Mouse (Mus musculus): Measurements from ENCODE around the gene Rwdd2b. TPM values are rescaled to one million over a fixed set of nuclear protein-coding genes. Genes with fewer than 3 reads are reported as not detected.
A peak's percentile ranks its signal among the peaks of the same experiment; 100 is the strongest.

The Rwdd2b gene
- polyA plus RNA-seq, 1 experiment from 2014 or later, result 9.3 TPM

GRCm38 (mm10) chr16:87435411-87436205 lies 4.8 kb downstream of the Rwdd2b start:
- ATAC-seq (ENCODE audit: insufficient number of reproducible peaks, low FRiP score, low TSS enrichment, low read depth) (no peak), DNase-seq (ENCODE audit: low spot score) (no peak)
- Histone ChIP-seq H3K27ac (replicated peaks; ENCODE audit: low read depth, low read length) (no peak overlapping the region), H3K36me3 (ENCODE audit: control insufficient read depth, insufficient read depth, low read length) (no peaks in the 10 kb centered on the region; the same call in 1 of the 2 replicates), H3K9ac (ENCODE audit: low read length) (no peak overlapping the region), H3K4me2 (ENCODE audit: low read depth, severe bottlenecking) (no peak overlapping the region), H3K9me3 (ENCODE audit: control insufficient read depth, low read length) (no peaks in the 10 kb centered on the region), H3K27me3 (ENCODE audit: control insufficient read depth, insufficient read depth, low read length) (no peaks in the 10 kb centered on the region), H3K4me3 (ENCODE audit: low read depth, low read length) (no peak overlapping the region), H3K4me1 (ENCODE audit: control insufficient read depth, insufficient read depth, low read length) (no peaks in the 10 kb centered on the region)
- 83% methylated on average over 13 of the region's 13 CpGs for whole genome bisulfite sequencing

DNA sequence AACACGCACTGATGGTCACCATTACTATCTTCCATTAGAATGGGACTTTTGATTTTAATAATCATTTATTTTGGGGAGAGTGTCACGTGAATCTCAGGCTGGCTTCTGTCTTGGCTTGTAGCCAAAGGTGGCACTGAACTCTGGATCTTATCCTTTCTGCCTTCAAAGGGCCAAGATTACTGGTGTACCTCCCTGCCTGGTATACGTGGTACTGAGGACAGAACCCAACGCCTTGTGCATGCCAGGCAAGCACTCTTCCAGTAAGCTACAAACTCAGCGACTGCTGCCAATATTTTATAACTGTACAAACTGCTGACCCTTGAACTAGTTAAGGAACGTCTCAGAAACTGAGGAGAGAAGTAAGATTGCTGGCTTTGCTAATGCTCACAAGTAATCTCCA lies 5.4 kb downstream of the Rwdd2b start:
- Histone ChIP-seq H3K9ac (ENCODE audit: low read length) (no peak overlapping the region), H3K9me3 (ENCODE audit: control insufficient read depth, low read length) (no peaks in the 10 kb centered on the region), H3K36me3 (ENCODE audit: control insufficient read depth, insufficient read depth, low read length) (no peaks in the 10 kb centered on the region; the same call in 1 of the 2 replicates), H3K4me3 (ENCODE audit: low read depth, low read length) (no peak overlapping the region), H3K4me2 (ENCODE audit: low read depth, severe bottlenecking) (no peak overlapping the region), H3K27ac (replicated peaks; ENCODE audit: low read depth, low read length) (no peak overlapping the region), H3K4me1 (ENCODE audit: control insufficient read depth, insufficient read depth, low read length) (no peaks in the 10 kb centered on the region), H3K27me3 (ENCODE audit: control insufficient read depth, insufficient read depth, low read length) (no peaks in the 10 kb centered on the region)
- no peak for DNase-seq (ENCODE audit: low spot score)
- 87% methylated on average over 6 of the region's 6 CpGs for WGBS
- no peak for ATAC-seq (ENCODE audit: insufficient number of reproducible peaks, low FRiP score, low TSS enrichment, low read depth)

DNA sequence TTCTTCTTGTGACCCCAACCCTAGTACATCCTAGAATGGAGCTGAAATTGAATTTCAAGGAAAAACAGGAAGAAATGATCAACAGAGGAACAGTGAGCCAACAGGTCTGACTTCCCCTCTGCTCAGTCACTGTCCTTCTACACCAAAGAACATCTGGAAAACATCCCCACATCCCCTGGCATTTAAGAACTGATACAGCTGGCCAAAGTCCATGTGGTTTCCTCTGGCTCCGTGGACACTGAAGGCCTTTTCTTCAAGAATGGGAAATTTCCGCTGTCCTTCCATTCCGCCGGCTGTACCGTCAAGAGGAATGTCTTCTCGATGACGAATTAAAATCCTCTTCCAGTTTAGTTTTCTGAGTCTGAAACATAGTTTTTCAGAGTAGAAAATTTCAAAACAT lies 6.1 kb downstream of the Rwdd2b start:
- no peak overlapping the region for H3K9ac ChIP-seq (ENCODE audit: low read length)
- H3K4me3 ChIP-seq (ENCODE audit: low read depth, low read length), result no peak overlapping the region
- no peaks in the 10 kb centered on the region; the same call in 1 of the 2 replicates for H3K36me3 ChIP-seq (ENCODE audit: control insufficient read depth, insufficient read depth, low read length)
- no peaks in the 10 kb centered on the region for H3K4me1 ChIP-seq (ENCODE audit: control insufficient read depth, insufficient read depth, low read length)
- H3K27me3 ChIP-seq (ENCODE audit: control insufficient read depth, insufficient read depth, low read length), result no peaks in the 10 kb centered on the region
- no peak overlapping the region for H3K4me2 ChIP-seq (ENCODE audit: low read depth, severe bottlenecking)
- H3K9me3 ChIP-seq (ENCODE audit: control insufficient read depth, low read length), result no peaks in the 10 kb centered on the region
- ATAC-seq (ENCODE audit: insufficient number of reproducible peaks, low FRiP score, low TSS enrichment, low read depth), result no peak
- H3K27ac ChIP-seq (replicated peaks; ENCODE audit: low read depth, low read length), result no peak overlapping the region
- 93% methylated on average over 7 of the region's 7 CpGs for WGBS
- DNase-seq (ENCODE audit: low spot score), result no peak

- Histone ChIP-seq H3K4me1 (ENCODE audit: control insufficient read depth, insufficient read depth, low read length) (no peaks in the 10 kb centered on the region), H3K27me3 (ENCODE audit: control insufficient read depth, insufficient read depth, low read length) (no peaks in the 10 kb centered on the region), H3K27ac (replicated peaks; ENCODE audit: low read depth, low read length) (no peak within 1 kb of the TSS), H3K36me3 (ENCODE audit: control insufficient read depth, insufficient read depth, low read length) (no peaks in the 10 kb centered on the region; the same call in 1 of the 2 replicates), H3K4me2 (ENCODE audit: low read depth, severe bottlenecking) (peak within 1 kb of the TSS; percentile 80), H3K9me3 (ENCODE audit: control insufficient read depth, low read length) (no peaks in the 10 kb centered on the region), H3K9ac (ENCODE audit: low read length) (peak within 1 kb of the TSS; percentile 79), H3K4me3 (ENCODE audit: low read depth, low read length) (peak within 1 kb of the TSS; percentile 90)
- WGBS, result under 1% methylated on average over 56 of the region's 56 CpGs
- ATAC-seq (ENCODE audit: insufficient number of reproducible peaks, low FRiP score, low TSS enrichment, low read depth), result peak; percentile 98
- peak; percentile 98 for DNase-seq (ENCODE audit: low spot score)
Observed at GRCm38 (mm10) chr16:87432033-87432814, 8.1 kb downstream of the Rwdd2b start, which contains the start of gene Ltn1. Gene Ltn1 (minus strand): TSS chr16:87432612.

GRCm38 (mm10) chr16:87427516-87427915 lies 12.9 kb downstream of the Rwdd2b start:
- Histone ChIP-seq H3K4me3 (ENCODE audit: low read depth, low read length) (no peak overlapping the region), H3K27ac (replicated peaks; ENCODE audit: low read depth, low read length) (no peak overlapping the region), H3K9ac (ENCODE audit: low read length) (no peak overlapping the region), H3K4me1 (ENCODE audit: control insufficient read depth, insufficient read depth, low read length) (no peaks in the 10 kb centered on the region), H3K4me2 (ENCODE audit: low read depth, severe bottlenecking) (no peak overlapping the region), H3K36me3 (ENCODE audit: control insufficient read depth, insufficient read depth, low read length) (peaks cover 17% of the 10 kb centered on the region; the same call in 1 of the 2 replicates), H3K27me3 (ENCODE audit: control insufficient read depth, insufficient read depth, low read length) (no peaks in the 10 kb centered on the region), H3K9me3 (ENCODE audit: control insufficient read depth, low read length) (no peaks in the 10 kb centered on the region)
- ATAC-seq (ENCODE audit: insufficient number of reproducible peaks, low FRiP score, low TSS enrichment, low read depth) (no peak), DNase-seq (ENCODE audit: low spot score) (no peak)
- 96% methylated on average over 8 of the region's 8 CpGs for WGBS

DNA sequence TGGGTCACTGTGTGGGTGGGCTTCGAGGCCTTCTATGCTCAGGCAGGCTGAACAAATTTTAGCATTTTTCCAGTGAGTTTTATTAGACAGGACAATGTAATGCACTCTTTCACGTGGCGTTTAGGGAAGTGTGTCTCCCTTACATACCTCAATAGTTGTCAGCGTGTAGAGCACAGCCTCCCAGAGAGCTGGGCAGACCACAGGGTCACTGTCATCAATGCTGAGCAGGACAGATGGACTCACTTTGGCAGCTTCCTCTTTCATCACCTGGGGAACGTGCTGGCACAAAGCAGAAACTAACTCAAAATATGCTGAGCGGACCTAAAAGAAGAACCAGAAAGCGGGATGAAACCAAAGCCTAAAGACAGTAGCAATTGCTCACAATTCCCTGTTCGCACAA lies 19.7 kb downstream of the Rwdd2b start:
- ATAC-seq (ENCODE audit: insufficient number of reproducible peaks, low FRiP score, low TSS enrichment, low read depth), result no peak
- Histone ChIP-seq H3K4me1 (ENCODE audit: control insufficient read depth, insufficient read depth, low read length) (no peaks in the 10 kb centered on the region), H3K4me3 (ENCODE audit: low read depth, low read length) (no peak overlapping the region), H3K27me3 (ENCODE audit: control insufficient read depth, insufficient read depth, low read length) (no peaks in the 10 kb centered on the region), H3K9ac (ENCODE audit: low read length) (no peak overlapping the region), H3K9me3 (ENCODE audit: control insufficient read depth, low read length) (no peaks in the 10 kb centered on the region), H3K4me2 (ENCODE audit: low read depth, severe bottlenecking) (no peak overlapping the region), H3K27ac (replicated peaks; ENCODE audit: low read depth, low read length) (no peak overlapping the region), H3K36me3 (ENCODE audit: control insufficient read depth, insufficient read depth, low read length) (peaks cover 46% of the 10 kb centered on the region)
- DNase-seq (ENCODE audit: low spot score), result no peak
- WGBS, result 95% methylated on average over 8 of the region's 8 CpGs

DNA sequence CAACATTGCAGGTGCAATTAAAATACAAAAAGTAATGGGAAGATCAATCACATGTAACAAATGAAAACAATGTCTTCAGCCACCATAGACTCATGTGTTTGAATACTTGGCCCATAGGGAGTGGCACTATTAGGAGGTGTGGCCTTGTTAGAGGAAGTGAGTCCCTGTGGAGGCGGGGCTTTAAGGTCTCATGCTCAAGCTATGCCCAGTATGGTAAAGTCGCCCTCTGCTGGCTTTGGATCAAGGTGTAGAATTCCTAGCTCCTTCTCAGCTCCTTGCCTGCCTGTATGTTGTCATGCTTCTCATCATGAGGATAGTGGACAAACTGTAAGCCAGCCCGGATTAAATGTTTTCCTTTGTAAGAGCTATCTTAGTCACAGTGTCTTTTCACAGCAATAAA lies 35.4 kb downstream of the Rwdd2b start:
- no peak overlapping the region for H3K4me3 ChIP-seq (ENCODE audit: low read depth, low read length)
- H3K4me2 ChIP-seq (ENCODE audit: low read depth, severe bottlenecking), result no peak overlapping the region
- H3K36me3 ChIP-seq (ENCODE audit: control insufficient read depth, insufficient read depth, low read length), result peaks cover 7% of the 10 kb centered on the region
- 89% methylated on average over 3 of the region's 3 CpGs for WGBS
- no peak overlapping the region for H3K27ac ChIP-seq (replicated peaks; ENCODE audit: low read depth, low read length)
- no peaks in the 10 kb centered on the region for H3K27me3 ChIP-seq (ENCODE audit: control insufficient read depth, insufficient read depth, low read length)
- H3K9ac ChIP-seq (ENCODE audit: low read length), result no peak overlapping the region
- DNase-seq (ENCODE audit: low spot score), result no peak
- H3K4me1 ChIP-seq (ENCODE audit: control insufficient read depth, insufficient read depth, low read length), result no peaks in the 10 kb centered on the region
- ATAC-seq (ENCODE audit: insufficient number of reproducible peaks, low FRiP score, low TSS enrichment, low read depth), result no peak
- no peaks in the 10 kb centered on the region for H3K9me3 ChIP-seq (ENCODE audit: control insufficient read depth, low read length)

DNA sequence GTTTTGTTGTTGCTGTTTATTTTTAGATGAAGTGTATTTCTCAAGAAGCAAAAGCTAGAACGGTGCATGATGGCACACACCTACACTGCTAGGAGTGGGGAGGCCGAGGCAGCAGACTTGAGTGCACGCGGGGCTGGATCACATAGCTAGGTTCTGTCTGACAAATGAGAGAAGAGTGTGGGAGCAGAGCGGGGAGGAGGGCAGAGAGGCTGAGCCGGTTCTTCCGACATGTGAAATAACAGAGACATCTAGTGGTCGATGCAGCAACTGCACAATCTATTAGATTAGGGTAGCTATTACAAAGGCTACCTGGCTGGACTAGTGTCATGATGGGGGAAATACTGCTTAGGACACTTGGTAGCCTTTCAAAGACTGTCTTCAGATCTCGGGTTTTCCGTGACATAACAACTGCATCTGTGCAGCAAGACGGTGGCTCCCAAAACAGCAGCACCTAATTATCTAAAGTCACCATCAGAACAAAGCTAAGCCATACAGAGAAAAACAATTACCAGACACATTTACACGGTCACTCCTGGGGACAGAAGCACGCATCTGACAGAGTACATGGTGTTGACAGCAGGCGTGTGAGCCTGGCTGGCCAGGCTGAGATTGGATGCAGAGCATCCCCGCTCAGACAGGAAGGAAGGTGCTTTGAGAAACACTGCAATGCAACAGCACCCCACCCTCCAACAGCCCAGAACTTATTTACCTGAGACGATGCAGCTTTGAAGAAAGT lies 46.4 kb downstream of the Rwdd2b start:
- Histone ChIP-seq H3K27me3 (ENCODE audit: control insufficient read depth, insufficient read depth, low read length) (no peaks in the 10 kb centered on the region), H3K9ac (ENCODE audit: low read length) (no peak overlapping the region), H3K4me3 (ENCODE audit: low read depth, low read length) (no peak overlapping the region), H3K4me2 (ENCODE audit: low read depth, severe bottlenecking) (no peak overlapping the region), H3K36me3 (ENCODE audit: control insufficient read depth, insufficient read depth, low read length) (peaks cover 8% of the 10 kb centered on the region), H3K9me3 (ENCODE audit: control insufficient read depth, low read length) (no peaks in the 10 kb centered on the region), H3K27ac (replicated peaks; ENCODE audit: low read depth, low read length) (no peak overlapping the region), H3K4me1 (ENCODE audit: control insufficient read depth, insufficient read depth, low read length) (no peaks in the 10 kb centered on the region)
- ATAC-seq (ENCODE audit: insufficient number of reproducible peaks, low FRiP score, low TSS enrichment, low read depth) (no peak), DNase-seq (ENCODE audit: low spot score) (peak; percentile 78)
- 59% methylated on average over 16 of the region's 16 CpGs for WGBS

Measured in limb, embryonic 11.5 days (tissue).